Mouse (Mus musculus): ENCODE results near the gene Exosc7.

GRCm38 (mm10) chr9:123124413-123124981, 11.5 kb downstream of the Exosc7 start:
- no peak for TF ChIP-seq CTCF (IDR thresholded peaks at IDR 0.05; ENCODE audit: control insufficient read depth, insufficient read depth, insufficient replicate concordance, low read depth, low read length)
- TF ChIP-seq POLR2A (IDR thresholded peaks at IDR 0.05; ENCODE audit: control insufficient read depth, low read depth, low read length), result no peak
